Mouse (Mus musculus) bone marrow, adult 2 months (tissue): Measurements from ENCODE around the gene Rpn1.

Source experiments
- CTCF ChIP-seq: fragments of 200-500 bp; IDR thresholded peaks from 2 replicates; pipeline ENCODE4 v1.5.1; 2011; ENCODE audit warnings: low read length, control low read depth; ENCODE audit not compliant: control insufficient read depth, insufficient read depth
- POLR2A ChIP-seq: fragments of 200-500 bp; IDR thresholded peaks from 2 replicates; pipeline ENCODE4 v1.6.1; 2011; ENCODE audit warnings: low read depth, mild to moderate bottlenecking, control low read depth, low read length, borderline replicate concordance; ENCODE audit not compliant: control insufficient read depth

GRCm38 (mm10) chr6:88075960-88076517 is 8.2 kb upstream of the Rpn1 start:
- TF ChIP-seq POLR2A (no peak), CTCF (no peak)
